Mouse (Mus musculus) urinary bladder, postnatal 14 days (tissue): ENCODE measurements around the gene Ptbp3.

Source experiments
- DNase-seq: peaks from one replicate; pipeline ENCODE4 v3.0.0; 2021; ENCODE audit warnings: low spot score

Gene Ptbp3

GRCm38 (mm10) chr4:59555177-59555576 is 6.0 kb upstream of the Ptbp3 start:
- no peak for DNase-seq

DNA sequence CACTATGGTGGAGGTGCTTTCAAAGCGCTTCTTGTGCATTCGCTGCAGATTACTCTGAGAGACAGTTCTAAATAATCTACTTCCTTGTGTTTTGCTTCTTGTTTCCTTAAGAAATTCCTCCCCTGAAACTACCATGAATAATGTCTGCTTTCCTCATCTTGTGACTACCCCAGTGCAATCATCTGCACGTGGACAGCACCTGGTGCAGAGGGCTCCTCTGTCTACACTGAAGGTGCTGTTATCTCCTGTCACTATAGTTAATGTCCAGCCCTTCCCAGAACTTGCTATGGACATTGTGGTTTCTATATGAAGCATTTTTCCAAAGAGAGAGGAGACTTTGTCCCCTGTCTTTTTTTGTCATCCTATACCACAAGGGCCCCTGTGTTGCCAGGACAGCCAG is 4.4 kb upstream of the Ptbp3 start:
- no peak for DNase-seq

GRCm38 (mm10) chr4:59552835-59553234 is 3.7 kb upstream of the Ptbp3 start:
- DNase-seq: no peak

DNA sequence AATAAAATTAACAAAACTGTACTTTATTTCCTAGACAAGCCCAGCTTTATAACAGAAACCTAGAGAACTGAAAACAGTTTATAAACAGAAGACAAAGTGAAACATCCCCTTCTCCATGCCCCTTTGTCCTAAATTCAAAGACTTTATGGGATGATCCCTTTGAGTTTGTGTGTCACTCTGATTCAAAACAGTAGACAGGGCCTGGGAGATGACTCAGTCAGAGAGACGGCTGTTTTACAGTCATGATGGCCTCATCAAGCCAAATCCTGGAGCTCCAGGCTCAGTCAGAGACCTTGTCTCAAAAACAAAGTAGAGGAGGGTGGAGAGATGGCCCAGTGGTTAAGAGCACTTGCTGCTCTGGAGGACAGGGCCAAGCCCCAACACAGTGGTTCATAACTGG is 2.7 kb upstream of the Ptbp3 start:
- DNase-seq: no peak

DNA sequence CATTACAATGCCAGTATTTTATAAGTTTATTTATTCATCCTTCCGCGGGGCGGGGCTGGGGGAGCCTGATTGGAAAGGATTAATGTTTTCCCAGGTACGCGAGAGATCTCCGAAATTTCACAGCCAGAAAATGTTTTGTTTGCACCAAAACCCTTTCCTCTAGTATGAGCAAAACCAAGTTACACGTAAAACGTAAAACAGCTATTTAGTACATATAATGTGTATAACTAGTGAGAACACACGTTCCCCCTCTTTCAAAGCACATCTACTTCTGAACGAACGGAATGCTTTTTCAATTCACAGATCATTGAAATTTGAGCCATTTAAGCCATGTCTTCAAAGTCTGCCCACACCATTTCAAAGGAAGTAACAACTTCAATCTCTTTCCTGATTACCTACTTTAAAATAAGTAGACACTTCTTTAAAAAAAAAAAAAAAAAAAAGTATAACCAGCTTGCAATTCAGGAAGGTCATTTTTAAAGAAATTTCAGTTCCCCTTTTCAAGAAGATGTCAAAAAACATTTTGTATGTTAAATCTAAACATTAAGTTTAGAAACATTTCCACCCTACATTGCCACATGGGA is 905 bp upstream of the Ptbp3 start:
- DNase-seq: no peak

DNA sequence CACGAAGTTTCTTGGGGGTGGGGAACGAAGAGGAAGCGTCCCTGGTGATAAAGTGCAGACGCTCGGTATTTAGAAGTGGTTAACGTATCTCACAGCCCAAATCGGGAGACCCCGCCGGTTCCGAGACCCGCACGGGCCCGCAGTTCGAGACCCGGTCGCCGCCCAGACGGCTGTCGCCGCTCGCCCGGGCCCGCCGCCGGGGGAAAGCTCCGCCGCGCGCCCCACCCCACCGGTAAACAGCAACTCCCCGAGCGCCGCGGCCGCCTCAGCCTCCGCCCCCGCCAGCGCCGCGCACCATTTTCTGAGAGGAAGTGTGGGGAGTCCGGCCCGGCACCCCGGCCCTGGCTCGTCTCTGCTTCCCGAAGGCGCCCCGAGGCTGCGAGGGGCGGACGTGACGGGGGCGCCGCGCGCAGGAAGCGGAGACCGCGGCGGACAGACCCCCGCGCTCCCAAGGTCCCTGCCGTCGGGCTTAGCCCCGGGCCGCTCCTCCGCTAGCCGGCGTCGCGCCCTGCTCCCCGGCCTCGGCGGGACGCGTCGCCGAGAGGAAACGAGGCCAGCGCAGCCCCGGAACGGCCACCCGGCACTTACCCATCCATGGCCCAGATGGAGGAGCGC is 497 bp downstream of the Ptbp3 start:
- DNase-seq: peak; percentile 79

DNA sequence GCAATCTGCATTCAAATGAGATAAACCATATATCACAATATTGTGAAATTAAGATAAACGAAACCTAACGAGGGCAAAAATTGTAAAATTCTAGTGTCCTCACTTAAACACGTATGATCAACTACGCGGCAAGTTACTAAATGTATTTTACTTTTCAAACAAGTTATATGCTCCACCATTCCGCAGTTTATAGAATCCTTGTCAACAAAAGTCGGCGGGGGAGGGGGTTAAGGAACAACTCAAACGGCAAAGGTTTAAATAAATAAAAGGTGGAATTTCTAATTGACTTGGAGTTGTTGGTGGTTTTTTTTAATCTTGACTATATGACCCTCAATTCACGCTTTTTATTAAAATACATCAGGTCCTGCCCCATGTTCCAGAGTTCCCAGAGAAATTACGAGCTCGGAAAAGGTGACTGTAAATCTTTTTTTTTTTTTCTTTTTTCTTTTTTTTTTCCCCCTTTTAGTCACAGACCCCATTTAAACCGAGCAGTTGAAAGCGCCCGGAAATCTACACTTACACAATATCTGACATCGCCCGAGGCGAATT is 1.1 kb downstream of the Ptbp3 start:
- DNase-seq: no peak

DNA sequence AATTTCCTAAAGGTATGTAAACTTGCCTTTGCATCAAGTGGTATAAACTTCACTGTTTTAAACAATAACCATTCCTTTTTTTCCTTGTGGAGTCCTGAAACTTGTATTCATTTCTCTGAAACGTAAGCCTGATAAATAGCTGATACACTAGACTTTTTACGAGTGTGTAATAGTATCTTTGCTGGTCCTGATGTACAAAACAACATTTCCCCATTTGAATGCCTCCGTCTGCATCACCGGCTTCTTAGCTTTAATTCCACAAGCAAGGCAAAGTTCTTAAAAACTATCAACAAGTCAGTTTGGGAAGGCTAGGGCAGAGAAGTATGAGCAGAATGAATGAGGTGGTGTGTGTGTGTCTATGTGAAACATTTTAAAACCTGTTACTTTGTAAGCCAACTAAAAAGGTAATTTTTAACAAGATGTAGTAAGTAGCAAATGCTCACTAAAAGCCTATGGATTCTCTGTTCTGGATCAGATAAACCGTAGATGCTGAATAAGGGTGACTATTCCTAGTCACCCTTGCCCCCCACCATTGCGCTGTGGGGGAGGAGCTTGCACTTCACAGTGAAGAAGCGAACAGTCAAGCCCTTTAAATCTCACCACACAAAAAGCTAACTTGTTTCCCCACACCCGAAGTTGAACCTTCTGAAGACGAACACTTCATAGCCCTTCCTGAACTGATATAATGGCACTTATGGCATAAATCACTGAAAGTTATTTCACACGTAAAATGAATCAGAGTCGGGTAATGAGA is 1.9 kb downstream of the Ptbp3 start:
- DNase-seq: no peak

- no peak for DNase-seq
Observed at GRCm38 (mm10) chr4:59546285-59547071, 2.7 kb downstream of the Ptbp3 start.

DNA sequence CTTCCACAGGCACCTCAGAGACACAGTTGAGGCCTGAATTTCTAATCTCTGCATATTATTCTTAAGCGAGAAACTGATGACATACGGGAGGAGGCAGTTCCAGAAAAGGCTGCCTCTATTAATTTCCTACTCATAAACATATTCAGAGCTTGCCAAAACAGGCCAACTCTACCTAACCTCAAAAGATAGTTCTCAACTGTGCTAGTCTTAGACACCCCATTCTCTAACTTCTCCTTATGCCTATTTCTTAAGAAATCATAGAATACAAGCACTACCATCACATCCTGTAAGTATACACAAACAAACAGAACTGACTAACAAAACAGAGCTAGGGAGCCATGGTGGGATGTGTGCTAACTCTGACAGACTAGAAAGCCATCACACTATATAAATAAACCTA is 4.5 kb downstream of the Ptbp3 start:
- DNase-seq: no peak

DNA sequence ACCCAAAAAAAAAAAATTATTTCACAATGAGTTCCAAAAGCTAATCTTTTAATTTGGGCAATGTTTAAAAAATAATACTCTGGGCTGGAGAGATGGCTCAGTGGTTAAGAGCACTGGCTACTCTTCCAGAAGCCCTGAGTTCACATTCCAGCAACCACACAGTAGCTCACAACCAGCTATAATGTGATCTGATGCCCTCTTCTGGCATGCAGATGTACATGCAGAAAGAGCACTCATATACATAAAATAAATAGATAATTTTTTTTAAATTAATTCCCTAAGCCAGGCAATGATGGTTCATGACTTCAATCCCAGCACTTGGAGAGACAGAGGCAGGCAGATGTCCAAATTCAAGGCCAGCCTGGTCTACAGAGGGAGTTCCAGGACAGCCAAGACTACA is 6.2 kb downstream of the Ptbp3 start:
- no peak for DNase-seq

DNA sequence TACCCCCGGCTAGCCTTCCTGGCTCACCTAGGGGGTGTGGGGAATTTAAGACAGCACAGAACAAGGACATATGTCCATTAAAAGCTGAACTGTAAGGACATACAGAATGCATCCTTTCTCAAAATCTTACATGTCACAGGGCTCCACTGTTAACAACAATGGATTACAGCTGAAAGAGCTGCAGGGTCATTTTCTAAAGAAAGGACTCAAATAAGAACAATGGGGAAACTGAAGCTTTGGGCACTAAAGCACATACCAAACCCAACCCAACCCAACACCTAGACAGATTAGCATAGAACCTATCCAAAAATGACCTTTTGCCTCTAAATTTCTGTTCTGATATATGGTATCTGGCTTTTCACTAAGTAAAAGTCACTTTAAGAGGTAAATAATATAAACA is 12.9 kb downstream of the Ptbp3 start:
- no peak for DNase-seq

DNA sequence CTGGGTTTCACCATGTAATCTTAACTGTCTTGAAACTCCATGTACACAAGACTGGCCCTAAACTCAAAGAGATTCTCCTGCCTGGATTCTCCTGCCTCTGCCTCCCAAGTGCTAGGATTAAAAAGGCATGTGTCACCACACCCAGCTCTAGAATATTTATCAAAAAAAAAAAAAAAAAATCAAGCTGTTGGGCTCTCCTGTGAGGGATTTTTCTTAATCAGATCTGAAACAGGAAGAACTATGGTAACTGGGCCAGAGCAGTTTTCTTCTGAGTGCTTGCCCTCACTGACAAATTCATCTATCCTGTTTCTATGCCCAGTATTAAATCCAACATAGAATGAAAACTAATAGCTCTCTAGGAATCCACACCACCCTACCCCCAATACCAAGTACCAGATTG is 13.5 kb downstream of the Ptbp3 start:
- no peak for DNase-seq

DNA sequence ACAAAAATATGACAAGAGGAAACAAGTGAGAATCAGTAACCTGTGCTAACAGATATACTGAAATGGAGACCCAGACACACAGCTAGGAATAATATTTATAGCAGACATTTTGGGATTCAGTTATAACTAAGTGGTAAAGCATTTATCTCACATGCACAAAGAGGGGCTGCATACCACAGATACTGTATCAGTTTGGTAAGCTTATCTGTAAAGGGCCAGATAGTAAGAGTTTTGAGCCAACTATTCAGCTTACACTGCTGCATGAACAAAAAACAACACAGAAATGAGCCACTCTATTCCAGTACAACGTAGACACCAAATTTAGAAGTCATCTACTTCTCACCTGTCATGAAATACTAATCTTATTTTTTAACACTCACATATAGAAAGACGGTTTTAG is 15.9 kb downstream of the Ptbp3 start:
- no peak for DNase-seq

DNA sequence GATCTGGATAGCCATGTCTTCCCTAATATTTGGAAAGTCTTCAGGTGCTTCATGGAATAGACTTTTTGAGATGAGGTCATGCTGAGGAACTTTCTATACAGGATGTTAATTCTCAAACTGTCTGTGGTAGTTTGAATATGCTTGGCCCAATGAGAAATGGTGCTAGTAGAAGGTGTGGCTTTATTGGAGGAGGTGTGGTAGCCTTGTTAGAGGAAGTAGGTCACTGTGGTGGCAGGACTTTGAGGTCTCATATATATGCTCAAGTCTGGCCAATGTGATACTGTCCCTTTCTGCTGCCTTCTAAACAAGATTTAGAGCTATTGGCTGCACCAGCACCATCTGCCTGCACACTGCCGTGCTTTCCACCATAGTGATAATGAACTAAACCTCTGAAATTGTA is 18.0 kb downstream of the Ptbp3 start:
- no peak for DNase-seq

DNA sequence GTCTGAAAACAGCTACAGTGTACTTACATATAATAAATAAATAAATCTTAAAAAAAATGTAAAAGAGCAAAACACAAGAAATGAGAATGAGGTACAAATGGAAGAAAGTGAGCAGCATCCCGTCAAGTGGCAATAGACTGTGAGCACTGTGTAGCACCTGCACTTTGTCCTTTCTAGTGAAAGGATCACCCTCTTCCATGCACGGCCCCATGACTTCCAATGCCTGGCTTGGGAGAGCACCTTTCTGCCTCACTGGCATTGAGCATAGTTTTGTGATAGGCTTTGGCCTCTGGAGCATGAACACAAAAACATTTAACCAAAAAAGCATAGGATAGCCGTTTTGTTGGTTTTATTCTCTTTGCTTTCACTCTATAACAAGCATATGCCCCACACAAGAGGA is 21.7 kb downstream of the Ptbp3 start:
- no peak for DNase-seq

DNA sequence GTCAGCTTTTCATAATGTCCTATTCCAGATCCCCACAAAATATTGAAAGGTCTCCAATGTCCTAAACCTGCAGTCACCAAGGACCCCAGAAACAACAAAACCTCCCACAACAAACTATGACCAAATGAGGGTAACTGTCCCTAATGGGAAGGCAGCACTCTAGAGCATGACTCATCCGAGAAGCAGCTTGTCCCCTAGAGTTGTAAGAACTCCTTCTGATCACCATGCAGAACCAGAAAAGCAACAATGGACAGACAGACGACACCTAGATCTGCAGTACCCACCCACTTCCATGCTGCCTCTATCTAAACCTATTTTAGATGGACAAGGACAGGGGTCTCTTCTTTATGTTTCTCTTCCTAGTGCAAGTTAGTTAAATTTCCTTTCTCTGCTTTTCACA is 22.4 kb downstream of the Ptbp3 start:
- peak; percentile 22 for DNase-seq

GRCm38 (mm10) chr4:59524875-59525274 is 24.3 kb downstream of the Ptbp3 start:
- no peak for DNase-seq

DNA sequence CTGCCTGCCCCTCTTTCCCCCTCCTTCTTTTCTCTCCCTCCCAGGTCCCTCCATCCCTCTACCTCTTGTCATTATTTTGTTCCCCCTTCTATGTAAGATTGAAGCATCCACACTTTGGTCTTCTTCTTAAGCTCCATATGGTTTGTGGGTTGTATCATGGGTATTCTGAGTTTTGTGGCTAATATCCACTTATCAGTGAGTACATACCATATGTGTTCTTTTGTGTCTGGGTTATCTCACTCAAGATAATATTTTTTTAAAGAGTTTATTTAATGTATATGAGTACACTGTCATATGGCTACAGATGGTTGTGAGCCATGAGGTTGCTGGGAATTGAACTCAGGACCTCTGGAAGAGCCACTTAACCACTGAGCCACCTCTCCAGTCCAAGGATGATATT is 38.8 kb downstream of the Ptbp3 start:
- DNase-seq: no peak

- DNase-seq: no peak
Observed at GRCm38 (mm10) chr4:59509558-59509957, 39.6 kb downstream of the Ptbp3 start.

GRCm38 (mm10) chr4:59507766-59508165 is 41.4 kb downstream of the Ptbp3 start:
- no peak for DNase-seq

DNA sequence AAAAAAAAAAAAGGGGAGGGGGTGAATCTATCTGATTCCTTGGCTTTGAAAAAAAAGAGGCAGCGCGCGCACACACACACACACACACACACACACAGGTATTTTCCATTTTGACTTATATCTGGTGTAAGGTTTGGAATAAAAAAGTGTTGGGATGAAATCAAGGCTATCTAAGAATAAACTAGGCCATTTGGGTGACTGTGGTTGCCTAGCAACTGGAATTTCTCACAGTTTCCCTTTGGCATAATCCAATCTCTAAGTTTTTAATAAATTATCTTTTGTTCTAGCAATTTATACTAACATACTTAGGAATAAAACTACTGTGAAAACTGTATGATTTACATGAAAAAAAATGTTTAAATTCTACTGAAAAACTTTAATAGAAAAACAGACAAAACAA is 42.5 kb downstream of the Ptbp3 start:
- no peak for DNase-seq

- DNase-seq: no peak
Observed at GRCm38 (mm10) chr4:59505481-59505880, 43.7 kb downstream of the Ptbp3 start.
